Mouse (Mus musculus): ENCODE data around the gene Sec14l2.
A peak's percentile ranks its signal among the peaks of the same experiment; 100 is the strongest.

Gene Sec14l2

GRCm38 (mm10) chr11:4053586-4053985 lies 69.6 kb downstream of the Sec14l2 start:
- DNase-seq (ENCODE audit: low spot score): peak; percentile 79

GRCm38 (mm10) chr11:4048438-4048837 lies 74.8 kb downstream of the Sec14l2 start:
- no peak for DNase-seq (ENCODE audit: low spot score)

- no peak for DNase-seq (ENCODE audit: low spot score)
Measured at GRCm38 (mm10) chr11:4047766-4048165, 75.4 kb downstream of the Sec14l2 start.
